Mouse (Mus musculus): ENCODE data around the gene Tctn1.

The Tctn1 gene

GRCm38 (mm10) chr5:122285029-122285766 lies 20.9 kb upstream of the Tctn1 start:
- peak; percentile 57 for DNase-seq (ENCODE audit: low spot score)

- DNase-seq (ENCODE audit: low spot score): peak; percentile 93
Measured at GRCm38 (mm10) chr5:122284183-122285028, 20.1 kb upstream of the Tctn1 start, which contains the start of gene Pptc7. TSS of gene Pptc7 (plus strand) at chr5:122284365.

GRCm38 (mm10) chr5:122283828-122284182 lies 19.5 kb upstream of the Tctn1 start:
- no peak for DNase-seq (ENCODE audit: low spot score)

GRCm38 (mm10) chr5:122280827-122281462 lies 16.7 kb upstream of the Tctn1 start:
- no peak for DNase-seq (ENCODE audit: low spot score)

GRCm38 (mm10) chr5:122280422-122280826 lies 16.2 kb upstream of the Tctn1 start:
- DNase-seq (ENCODE audit: low spot score): peak; percentile 66

- peak; percentile 58 for DNase-seq (ENCODE audit: low spot score)
Measured at GRCm38 (mm10) chr5:122279799-122280421, 15.7 kb upstream of the Tctn1 start.

GRCm38 (mm10) chr5:122278946-122279345 lies 14.7 kb upstream of the Tctn1 start:
- DNase-seq (ENCODE audit: low spot score): no peak

GRCm38 (mm10) chr5:122274785-122275184 lies 10.5 kb upstream of the Tctn1 start:
- peak; percentile 83 for DNase-seq (ENCODE audit: low spot score)

- DNase-seq (ENCODE audit: low spot score): no peak
Measured at GRCm38 (mm10) chr5:122272821-122273220, 8.6 kb upstream of the Tctn1 start.

- DNase-seq (ENCODE audit: low spot score): no peak
Measured at GRCm38 (mm10) chr5:122268858-122269604, 4.8 kb upstream of the Tctn1 start.

- DNase-seq (ENCODE audit: low spot score): no peak
Measured at GRCm38 (mm10) chr5:122267899-122268298, 3.6 kb upstream of the Tctn1 start.

- DNase-seq (ENCODE audit: low spot score): no peak
Measured at GRCm38 (mm10) chr5:122267136-122267535, 2.9 kb upstream of the Tctn1 start.

- no peak for DNase-seq (ENCODE audit: low spot score)
Measured at GRCm38 (mm10) chr5:122265942-122266341, 1.7 kb upstream of the Tctn1 start.

GRCm38 (mm10) chr5:122265187-122265586 lies 927 bp upstream of the Tctn1 start:
- no peak for DNase-seq (ENCODE audit: low spot score)

GRCm38 (mm10) chr5:122262104-122262503 lies 2.2 kb downstream of the Tctn1 start:
- no peak for DNase-seq (ENCODE audit: low spot score)

- no peak for DNase-seq (ENCODE audit: low spot score)
Measured at GRCm38 (mm10) chr5:122258027-122258741, 6.1 kb downstream of the Tctn1 start.

- DNase-seq (ENCODE audit: low spot score): no peak
Measured at GRCm38 (mm10) chr5:122251895-122252606, 12.2 kb downstream of the Tctn1 start.

- no peak for DNase-seq (ENCODE audit: low spot score)
Measured at GRCm38 (mm10) chr5:122249281-122249680, 15.0 kb downstream of the Tctn1 start.

GRCm38 (mm10) chr5:122247934-122248333 lies 16.3 kb downstream of the Tctn1 start:
- no peak for DNase-seq (ENCODE audit: low spot score)

GRCm38 (mm10) chr5:122247529-122247928 lies 16.7 kb downstream of the Tctn1 start:
- no peak for DNase-seq (ENCODE audit: low spot score)

Data from yolk sac, embryonic 10.5 days (tissue).